Mouse (Mus musculus) midbrain, postnatal 0 days (tissue): ENCODE measurements at regions not wholly inside any gene's neighbourhood (a gene's known extent, or its start where the extent isn't known, plus 50 kb on each side); places are given as distances from the start of the nearest gene placed in this dataset.

Experiments used
- ATAC-seq: fragments of 200-750 bp; cut with Nextera tagmentation; 2 replicates; pipeline ENCODE4 v1.8.0; 2017; ENCODE audit warnings: moderate number of reproducible peaks, mild to moderate bottlenecking, moderate TSS enrichment, moderate library complexity; ENCODE audit not compliant: low FRiP score
- DNase-seq: peaks from one replicate; pipeline ENCODE4 v3.0.0-alpha.2; 2015; ENCODE audit warnings: low spot score
- H3K27ac ChIP-seq: fragments of 300-500 bp; sonication (generic); 2 replicates; pipeline ENCODE4 v1.5.1; 2014; ENCODE audit warnings: low read depth, mild to moderate bottlenecking, low read length, mixed read lengths
- H3K27me3 ChIP-seq: fragments of 300-500 bp; sonication (generic); 2 replicates; pipeline ENCODE4 v1.6.1; 2014; ENCODE audit warnings: low read length, control low read depth, mixed read lengths; ENCODE audit not compliant: insufficient read depth
- H3K36me3 ChIP-seq: fragments of 300-500 bp; sonication (generic); 2 replicates; pipeline ENCODE4 v1.6.1; 2014; ENCODE audit warnings: low read length, control low read depth, mixed read lengths; ENCODE audit not compliant: insufficient read depth
- H3K4me1 ChIP-seq: fragments of 300-500 bp; sonication (generic); 2 replicates; pipeline ENCODE4 v1.6.1; 2014; ENCODE audit warnings: mild to moderate bottlenecking, control low read depth, antibody characterized with exemption, low read length, mixed read lengths; ENCODE audit not compliant: insufficient read depth
- H3K4me2 ChIP-seq: fragments of 300-500 bp; sonication (generic); 2 replicates; pipeline ENCODE4 v1.6.1; 2014; ENCODE audit warnings: low read depth, mild to moderate bottlenecking, low read length, mixed read lengths; ENCODE audit not compliant: poor library complexity, severe bottlenecking
- H3K4me3 ChIP-seq: fragments of 300-500 bp; sonication (generic); 2 replicates; pipeline ENCODE4 v1.5.1; 2014; ENCODE audit warnings: low read depth, mild to moderate bottlenecking, low read length, moderate library complexity
- H3K9ac ChIP-seq: fragments of 300-500 bp; sonication (generic); replicated peaks from 2 replicates; pipeline ENCODE4 v1.6.1; 2014; ENCODE audit warnings: mild to moderate bottlenecking, low read length, moderate library complexity, mixed read lengths; ENCODE audit not compliant: poor library complexity, severe bottlenecking
- H3K9me3 ChIP-seq: fragments of 300-500 bp; sonication (generic); 2 replicates; pipeline ENCODE4 v1.6.1; 2016; ENCODE audit warnings: low read length, control low read depth
- CTCF ChIP-seq: IDR thresholded peaks from 2 replicates; pipeline ENCODE4 v1.5.1; 2016; ENCODE audit warnings: antibody characterized with exemption, mild to moderate bottlenecking
- WGBS: fragments of 180-500 bp; shearing (Covaris S2); extraction: QIAGEN DNeasy Blood & Tissue Kit; methylation state at CpG from one replicate; pipeline ENCODE4 v1.1.7; 2014; 5-methylcytosine and 5-hydroxymethylcytosine counted together

GRCm38 (mm10) chr7:36308726-36309125 lies 389.2 kb upstream of the Tshz3 start:
- ATAC-seq, result no peak
- 87% methylated on average over 9 of the region's 9 CpGs for WGBS

GRCm38 (mm10) chr7:36308106-36308620 lies 389.8 kb upstream of the Tshz3 start:
- H3K4me2 ChIP-seq, result no peak overlapping the region
- no peaks in the 10 kb centered on the region for H3K4me1 ChIP-seq
- no peak overlapping the region for H3K4me3 ChIP-seq
- no peak overlapping the region for H3K27ac ChIP-seq
- TF ChIP-seq CTCF, result no peak
- no peak for ATAC-seq
- no peak overlapping the region for H3K9ac ChIP-seq
- H3K27me3 ChIP-seq, result no peaks in the 10 kb centered on the region
- no peak for DNase-seq
- H3K36me3 ChIP-seq, result no peaks in the 10 kb centered on the region
- no peaks in the 10 kb centered on the region for H3K9me3 ChIP-seq
- 85% methylated on average over 10 of the region's 10 CpGs for WGBS

More at GRCm38 (mm10) chr7:36308726-36309125, 389.2 kb upstream of the Tshz3 start:
- H3K27me3 ChIP-seq, result no peaks in the 10 kb centered on the region
- no peak for TF ChIP-seq CTCF
- H3K4me1 ChIP-seq, result no peaks in the 10 kb centered on the region
- no peak overlapping the region for H3K4me2 ChIP-seq
- no peak overlapping the region for H3K9ac ChIP-seq
- H3K36me3 ChIP-seq, result no peaks in the 10 kb centered on the region
- no peaks in the 10 kb centered on the region for H3K9me3 ChIP-seq
- no peak for DNase-seq
- H3K4me3 ChIP-seq, result no peak overlapping the region
- H3K27ac ChIP-seq, result no peak overlapping the region

GRCm38 (mm10) chr7:36277275-36277674 lies 420.6 kb upstream of the Tshz3 start:
- Histone ChIP-seq H3K9ac (no peak overlapping the region), H3K4me1 (no peaks in the 10 kb centered on the region), H3K4me3 (no peak overlapping the region), H3K36me3 (no peaks in the 10 kb centered on the region), H3K27ac (no peak overlapping the region), H3K4me2 (no peak overlapping the region), H3K9me3 (no peaks in the 10 kb centered on the region), H3K27me3 (no peaks in the 10 kb centered on the region)
- ATAC-seq, result no peak
- no peak for DNase-seq
- no peak for TF ChIP-seq CTCF

- Histone ChIP-seq H3K4me3 (no peak overlapping the region), H3K36me3 (no peaks in the 10 kb centered on the region), H3K9me3 (no peaks in the 10 kb centered on the region), H3K4me1 (no peaks in the 10 kb centered on the region), H3K27me3 (no peaks in the 10 kb centered on the region), H3K9ac (no peak overlapping the region), H3K27ac (no peak overlapping the region), H3K4me2 (no peak overlapping the region)
- no peak for DNase-seq
- 47% methylated on average over 5 of the region's 5 CpGs for WGBS
- no peak for TF ChIP-seq CTCF
- ATAC-seq, result no peak
Observed at GRCm38 (mm10) chr7:36268966-36269365, 429.0 kb upstream of the Tshz3 start.

GRCm38 (mm10) chr7:36265163-36265823 lies 432.6 kb upstream of the Tshz3 start:
- 81% methylated on average over 7 of the region's 7 CpGs for WGBS
- H3K27me3 ChIP-seq, result no peaks in the 10 kb centered on the region
- TF ChIP-seq CTCF, result no peak
- H3K4me3 ChIP-seq, result no peak overlapping the region
- H3K4me1 ChIP-seq, result no peaks in the 10 kb centered on the region
- no peak overlapping the region for H3K4me2 ChIP-seq
- DNase-seq (no peak), ATAC-seq (no peak)
- no peaks in the 10 kb centered on the region for H3K9me3 ChIP-seq
- H3K9ac ChIP-seq, result no peak overlapping the region
- no peak overlapping the region for H3K27ac ChIP-seq
- H3K36me3 ChIP-seq, result no peaks in the 10 kb centered on the region

- Histone ChIP-seq H3K27me3 (no peaks in the 10 kb centered on the region), H3K4me3 (no peak overlapping the region), H3K4me1 (no peaks in the 10 kb centered on the region), H3K9me3 (no peaks in the 10 kb centered on the region), H3K9ac (no peak overlapping the region), H3K27ac (no peak overlapping the region), H3K36me3 (no peaks in the 10 kb centered on the region), H3K4me2 (no peak overlapping the region)
- 85% methylated on average over 8 of the region's 8 CpGs for WGBS
- no peak for TF ChIP-seq CTCF
- no peak for ATAC-seq
- no peak for DNase-seq
Observed at GRCm38 (mm10) chr7:36262124-36262710, 435.7 kb upstream of the Tshz3 start.
